Mouse (Mus musculus): ENCODE measurements around the gene Rbms2.
A peak's percentile ranks its signal among the peaks of the same experiment; 100 is the strongest.

GRCm38 (mm10) chr10:128092506-128093495 lies 87.3 kb downstream of the Rbms2 start:
- TF ChIP-seq POLR2A (IDR thresholded peaks at IDR 0.05; ENCODE audit: insufficient read depth, low read depth, low read length) (peak; percentile 43), CTCF (IDR thresholded peaks at IDR 0.05) (peak; percentile 61), EP300 (IDR thresholded peaks at IDR 0.05; ENCODE audit: insufficient read depth, low read depth, low read length) (0 out of 2 replicates have a peak, but pooled peaks have one; percentile 6)
